Mouse (Mus musculus) thymus, adult 2 months (tissue): ENCODE results near the gene Tceanc2. TPM values are rescaled to one million over a fixed set of nuclear protein-coding genes. Genes with fewer than 3 reads are reported as not detected.

ENCODE experiments used
- DNase-seq: peaks from one replicate; pipeline ENCODE4 v3.0.0; 2021
- H3K27ac ChIP-seq: fragments of 200-500 bp; 2 replicates; pipeline ENCODE4 v1.5.1; 2012; ENCODE audit warnings: low read length, control low read depth; ENCODE audit not compliant: control insufficient read depth, insufficient read depth
- H3K27me3 ChIP-seq: fragments of 200-500 bp; 2 replicates; pipeline ENCODE4 v1.6.1; 2012; ENCODE audit warnings: mild to moderate bottlenecking, low read length, moderate library complexity, mixed read lengths; ENCODE audit not compliant: control insufficient read depth, insufficient read depth
- H3K36me3 ChIP-seq: fragments of 200-500 bp; 2 replicates; pipeline ENCODE4 v1.6.1; 2012; ENCODE audit warnings: mild to moderate bottlenecking, low read length, moderate library complexity; ENCODE audit not compliant: control insufficient read depth, insufficient read depth
- H3K4me1 ChIP-seq: fragments of 200-500 bp; replicated peaks from 2 replicates; pipeline ENCODE4 v1.6.1; 2012; ENCODE audit warnings: low read length; ENCODE audit not compliant: control insufficient read depth, insufficient read depth
- H3K4me3 ChIP-seq: fragments of 200-500 bp; 2 replicates; pipeline ENCODE4 v1.5.1; 2012; ENCODE audit warnings: mild to moderate bottlenecking, low read length, control low read depth, moderate library complexity; ENCODE audit not compliant: control insufficient read depth, insufficient read depth
- CTCF ChIP-seq: fragments of 200-500 bp; IDR thresholded peaks from 2 replicates; pipeline ENCODE4 v1.5.1; 2012; ENCODE audit warnings: mild to moderate bottlenecking, control low read depth, low read length, moderate library complexity, borderline replicate concordance; ENCODE audit not compliant: control insufficient read depth, poor library complexity, insufficient read depth; ENCODE audit errors: extremely low read depth
- POLR2A ChIP-seq: fragments of 200-500 bp; IDR thresholded peaks from 2 replicates; pipeline ENCODE4 v1.6.1; 2012; ENCODE audit warnings: mild to moderate bottlenecking, low read length, control low read depth, moderate library complexity; ENCODE audit not compliant: control insufficient read depth, poor library complexity, insufficient read depth; ENCODE audit errors: extremely low read depth
- WGBS: fragments of 180-500 bp; shearing (Covaris S2); methylation state at CpG from one replicate; pipeline ENCODE4 v1.1.7; 2018; 5-methylcytosine and 5-hydroxymethylcytosine counted together
- polyA plus RNA-seq: library from polyadenylated mRNA; depleted of rRNA; stranded (reverse); fragments of >200 nt; gene quantifications from 2 replicates; pipeline ENCODE4 v1.2.3, GENCODE M21; 2012

Tceanc2 gene
- polyA plus RNA-seq, 1 experiment = 13.8 TPM

GRCm38 (mm10) chr4:107139836-107140631 lies 38.9 kb downstream of the Tceanc2 start:
- Histone ChIP-seq H3K36me3 (peaks cover 21% of the 10 kb centered on the region), H3K27me3 (no peaks in the 10 kb centered on the region), H3K4me1 (no peaks in the 10 kb centered on the region), H3K27ac (no peak overlapping the region), H3K4me3 (no peak overlapping the region)
- WGBS = 88% methylated on average over 13 of the region's 13 CpGs
- DNase-seq = no peak
- TF ChIP-seq POLR2A (no peak), CTCF (no peak)

GRCm38 (mm10) chr4:107138948-107139835 lies 39.7 kb downstream of the Tceanc2 start:
- no peak for DNase-seq
- no peak for TF ChIP-seq POLR2A
- TF ChIP-seq CTCF = no peak
- H3K4me3 ChIP-seq = no peak overlapping the region
- no peak overlapping the region for H3K27ac ChIP-seq
- 95% methylated on average over 37 of the region's 37 CpGs for WGBS
- no peaks in the 10 kb centered on the region for H3K4me1 ChIP-seq
- H3K36me3 ChIP-seq = peaks cover 15% of the 10 kb centered on the region
- no peaks in the 10 kb centered on the region for H3K27me3 ChIP-seq

- Histone ChIP-seq H3K36me3 (peaks cover 5% of the 10 kb centered on the region), H3K4me1 (no peaks in the 10 kb centered on the region), H3K4me3 (no peak overlapping the region), H3K27ac (no peak overlapping the region), H3K27me3 (no peaks in the 10 kb centered on the region)
- no peak for TF ChIP-seq POLR2A
- TF ChIP-seq CTCF = no peak
- DNase-seq = no peak
- 95% methylated on average over 3 of the region's 3 CpGs for WGBS
These were observed 42.4 kb downstream of the Tceanc2 start for GRCm38 (mm10) chr4:107136531-107136930.

- WGBS = 67% methylated on average over 5 of the region's 5 CpGs
- H3K36me3 ChIP-seq = peaks cover 5% of the 10 kb centered on the region
- TF ChIP-seq POLR2A = no peak
- no peak for TF ChIP-seq CTCF
These were observed 43.3 kb downstream of the Tceanc2 start for GRCm38 (mm10) chr4:107135663-107136062.

GRCm38 (mm10) chr4:107134891-107135290 lies 44.0 kb downstream of the Tceanc2 start:
- Histone ChIP-seq H3K36me3 (peaks cover 5% of the 10 kb centered on the region), H3K27ac (no peak overlapping the region), H3K4me1 (peaks cover 10% of the 10 kb centered on the region), H3K27me3 (no peaks in the 10 kb centered on the region), H3K4me3 (no peak overlapping the region)
- TF ChIP-seq POLR2A = no peak
- no peak for TF ChIP-seq CTCF
- WGBS = 97% methylated on average over 3 of the region's 3 CpGs
- DNase-seq = no peak

More at GRCm38 (mm10) chr4:107135663-107136062, 43.3 kb downstream of the Tceanc2 start:
- no peak for DNase-seq
- peaks cover 5% of the 10 kb centered on the region for H3K4me1 ChIP-seq
- no peak overlapping the region for H3K4me3 ChIP-seq
- H3K27me3 ChIP-seq = no peaks in the 10 kb centered on the region
- H3K27ac ChIP-seq = no peak overlapping the region

- Histone ChIP-seq H3K27ac (no peak overlapping the region), H3K4me1 (peaks cover 15% of the 10 kb centered on the region), H3K4me3 (no peak overlapping the region), H3K27me3 (no peaks in the 10 kb centered on the region), H3K36me3 (no peaks in the 10 kb centered on the region)
- 26% methylated on average over 9 of the region's 9 CpGs for WGBS
- no peak for TF ChIP-seq POLR2A
- no peak for TF ChIP-seq CTCF
- DNase-seq = peak; percentile 42
These were observed 48.4 kb downstream of the Tceanc2 start for GRCm38 (mm10) chr4:107130534-107130933.
